Mouse (Mus musculus) layer of hippocampus, adult 6 months (tissue): ENCODE data around the gene Hmox2. TPM values are rescaled to one million over a fixed set of nuclear protein-coding genes. Genes with fewer than 3 reads are reported as not detected.

Experiments used
- long read RNA-seq, 2 experiments: library from polyadenylated mRNA; unstranded; transcript quantifications; one replicate each; pipeline ENCODE4 v2.0.0; 2019 to 2020
- polyA plus RNA-seq: library from polyadenylated mRNA; unstranded; fragments of <200 nt; fragmentation: Nextera tagmentation; gene quantifications from 2 replicates; pipeline ENCODE4 v1.2.3, GENCODE M21; 2021

Gene Hmox2
- 169 and 176 TPM in 2 replicates for polyA plus RNA-seq
- long read RNA-seq, experiment 1, transcript Hmox2-201 (6 exons, 1,730 nt), result major isoform, 218 of 240 reads
- long read RNA-seq, experiment 1, partial matches to known transcripts, result 11 of 240 reads
- long read RNA-seq, experiment 1, other reads (novel, unspliced or antisense), result 9 of 240 reads
- long read RNA-seq, experiment 2, transcript Hmox2-201 (6 exons, 1,730 nt), result major isoform, 349 of 400 reads
- long read RNA-seq, experiment 2, transcript Hmox2-202 (6 exons, 1,392 nt), result minor isoform, 9 of 400 reads
- long read RNA-seq, experiment 2, partial matches to known transcripts, result 10 of 400 reads
- long read RNA-seq, experiment 2, other reads (novel, unspliced or antisense), result 32 of 400 reads

GRCm38 (mm10) chr16:4725780-4726527, at the start of gene Hmox2:
Gene Hmox2, plus strand, starts transcription at chr16:4726361.

GRCm38 (mm10) chr16:4679121-4680018, 46.8 kb upstream of the Hmox2 start, which contains the start of gene Coro7:
Gene Coro7, minus strand, starts transcription at chr16:4679777.

GRCm38 (mm10) chr16:4718753-4719518, 7.2 kb upstream of the Hmox2 start, which contains the start of gene Nmral1:
Gene Nmral1, minus strand, starts transcription at chr16:4719356.

GRCm38 (mm10) chr16:4789810-4790559, 63.8 kb downstream of the Hmox2 start, which contains the start of gene Cdip1:
Gene Cdip1, minus strand, starts transcription at chr16:4790292.

Other genes with a start within 250 kb of the Hmox2 start
- gene Srl, start 184.5 kb upstream of the Hmox2 start, polyA plus RNA-seq, result 5.0 and 6.8 TPM in 2 replicates
- 0.25 and 0.33 TPM in 2 replicates for gene Tfap4, start 166.5 kb upstream of the Hmox2 start, polyA plus RNA-seq
- 1.0 and 1.1 TPM in 2 replicates for gene Glis2, start 131.6 kb upstream of the Hmox2 start, polyA plus RNA-seq
- 286 and 298 TPM in 2 replicates for gene Pam16, start 101.4 kb upstream of the Hmox2 start, polyA plus RNA-seq
- gene Vasn, start 86.4 kb upstream of the Hmox2 start, polyA plus RNA-seq, result 3.2 and 4.1 TPM in 2 replicates
- 71.2 and 71.7 TPM in 2 replicates for gene Dnaja3, start 86.4 kb upstream of the Hmox2 start, polyA plus RNA-seq
- gene Coro7, start 46.6 kb upstream of the Hmox2 start, polyA plus RNA-seq, result 38.7 and 54.3 TPM in 2 replicates
- 24.5 and 25.1 TPM in 2 replicates for gene Nmral1, start 7.0 kb upstream of the Hmox2 start, polyA plus RNA-seq
- 195 and 210 TPM in 2 replicates for gene Cdip1, start 63.9 kb downstream of the Hmox2 start, polyA plus RNA-seq
- gene 4930562C15Rik, start 109.1 kb downstream of the Hmox2 start, polyA plus RNA-seq, result not detected in 2 replicates
- 58.3 and 62.3 TPM in 2 replicates for gene Ubald1, start 154.0 kb downstream of the Hmox2 start, polyA plus RNA-seq
- gene Mgrn1, start 159.9 kb downstream of the Hmox2 start, polyA plus RNA-seq, result 95.1 and 98.6 TPM in 2 replicates
- 101 TPM in 2 replicates for gene Nudt16l1, start 212.4 kb downstream of the Hmox2 start, polyA plus RNA-seq
- gene Anks3, start 237.8 kb downstream of the Hmox2 start, polyA plus RNA-seq, result 13.5 and 15.8 TPM in 2 replicates